Mouse (Mus musculus) A20 (cell line): ENCODE measurements at regions not wholly inside any gene's neighbourhood (a gene's known extent, or its start where the extent isn't known, plus 50 kb on each side); places are given as distances from the start of the nearest gene placed in this dataset.

Source experiments
- DNase-seq: peaks from one replicate; pipeline ENCODE4 v3.0.0-alpha.2; 2011; ENCODE audit warnings: low read depth, low spot score

DNA sequence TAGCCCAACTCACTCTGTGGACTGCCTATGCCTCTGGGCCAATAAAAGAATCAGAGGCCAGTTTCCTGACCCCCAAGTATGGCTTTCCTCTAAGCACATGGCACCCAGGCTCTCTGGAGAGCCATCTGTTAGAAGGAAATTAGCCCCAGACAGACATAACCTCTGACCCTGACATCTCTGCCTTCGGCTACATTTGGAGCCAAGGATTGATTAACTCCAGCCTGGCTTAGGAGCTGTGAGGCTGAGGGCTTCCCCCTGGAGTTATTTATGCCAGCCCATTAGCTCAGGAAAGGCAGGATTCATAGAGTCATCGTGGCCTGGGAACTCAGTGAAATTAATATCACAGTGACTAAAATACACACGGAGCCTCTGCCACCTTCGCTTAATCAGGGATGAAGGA, 137.5 kb downstream of the Wscd1 start:
- DNase-seq, result no peak

DNA sequence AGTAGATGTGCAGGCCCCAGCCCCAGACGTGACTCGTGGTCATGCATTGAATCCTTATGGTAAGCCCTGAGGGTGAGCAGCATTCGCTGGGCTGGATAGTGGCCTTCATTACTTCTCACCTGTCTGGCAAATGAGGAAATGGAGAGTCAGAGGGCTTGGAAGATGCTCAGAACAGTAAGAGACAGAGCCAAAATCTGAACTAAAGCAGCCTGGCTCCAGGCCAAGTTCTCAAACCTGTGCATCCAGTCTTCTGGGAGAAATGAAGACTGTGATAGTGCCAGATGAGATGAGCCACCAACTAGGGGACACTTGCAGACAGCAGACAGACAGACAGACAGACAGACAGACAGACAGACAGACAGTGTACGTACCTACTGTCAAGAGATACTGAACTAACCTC, 137.1 kb downstream of the Wscd1 start:
- no peak for DNase-seq

DNA sequence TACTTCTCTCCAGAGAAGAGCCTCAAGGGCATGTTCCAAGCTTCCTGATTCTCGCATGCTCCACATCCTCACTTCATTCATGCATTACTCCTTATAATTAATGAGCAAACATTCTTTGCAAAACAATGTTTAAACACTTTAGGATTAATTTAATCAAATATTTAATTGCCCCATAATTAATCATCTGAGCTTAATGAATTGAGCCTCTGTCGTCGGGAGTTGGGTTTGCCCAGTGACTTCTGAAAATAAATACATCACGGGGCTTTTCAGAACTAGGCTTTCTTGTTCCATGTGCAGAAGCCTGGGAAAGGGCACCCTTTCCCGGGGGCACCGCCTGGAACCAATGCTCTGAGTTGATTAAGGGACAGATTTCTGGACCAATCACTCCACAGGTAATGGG, 135.1 kb downstream of the Wscd1 start:
- no peak for DNase-seq

DNA sequence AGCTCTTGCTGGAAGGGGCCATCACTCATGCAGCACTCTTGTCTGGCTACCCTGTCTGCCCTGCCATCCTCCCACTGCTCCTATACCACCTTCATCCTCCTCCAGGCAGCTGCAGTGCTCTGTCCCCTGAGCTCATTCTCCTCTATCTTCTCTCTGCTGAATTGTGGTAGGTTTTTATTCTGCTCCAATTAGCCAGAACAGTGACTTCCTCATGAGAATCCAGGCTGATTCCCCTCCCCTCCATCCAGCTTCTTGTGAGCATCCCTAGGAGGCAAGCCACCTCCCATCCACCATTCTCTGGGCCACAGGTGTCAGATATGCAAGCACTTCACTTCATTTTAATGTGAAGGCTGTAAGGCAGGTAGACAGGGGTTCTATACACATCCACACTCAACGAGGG, 132.1 kb downstream of the Wscd1 start:
- DNase-seq, result no peak

DNA sequence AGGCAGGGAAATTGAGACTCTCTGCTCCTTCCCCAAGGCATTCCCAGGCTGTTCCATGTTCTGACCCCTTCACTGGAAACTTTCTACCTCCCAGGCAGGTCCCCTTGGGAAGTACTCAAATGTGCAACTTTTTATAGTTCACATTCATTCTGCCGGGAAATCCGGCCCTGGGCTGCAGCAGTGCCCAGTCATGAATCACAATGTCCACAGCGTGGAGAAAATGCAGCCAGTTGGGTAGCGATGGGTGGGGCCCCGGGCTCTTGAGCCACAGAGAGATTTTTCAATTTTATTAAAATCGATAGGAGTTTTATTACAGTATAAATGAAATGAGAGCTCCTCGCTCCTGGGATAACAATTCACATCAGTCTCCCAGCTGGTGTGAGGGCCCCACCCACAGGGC, 121.6 kb downstream of the Wscd1 start:
- DNase-seq, result no peak

DNA sequence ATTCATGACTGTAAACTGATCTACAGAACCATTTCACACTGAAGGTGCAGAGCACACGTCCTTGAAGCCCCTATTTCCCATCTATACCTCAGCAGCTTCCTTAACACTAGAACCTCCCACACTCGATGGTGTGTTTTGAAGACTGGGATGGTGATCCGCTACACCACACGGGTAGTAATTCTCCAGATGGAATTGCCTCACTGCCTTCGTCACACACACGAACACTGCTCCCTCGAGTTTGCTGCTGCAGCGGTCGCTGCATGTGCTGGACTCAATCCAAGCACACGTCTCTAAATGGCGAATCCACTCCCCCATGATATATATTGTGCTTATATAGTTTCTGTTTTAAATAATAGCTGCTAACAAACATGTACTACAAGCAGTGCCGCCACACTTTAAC, 117.0 kb downstream of the Wscd1 start:
- no peak for DNase-seq

DNA sequence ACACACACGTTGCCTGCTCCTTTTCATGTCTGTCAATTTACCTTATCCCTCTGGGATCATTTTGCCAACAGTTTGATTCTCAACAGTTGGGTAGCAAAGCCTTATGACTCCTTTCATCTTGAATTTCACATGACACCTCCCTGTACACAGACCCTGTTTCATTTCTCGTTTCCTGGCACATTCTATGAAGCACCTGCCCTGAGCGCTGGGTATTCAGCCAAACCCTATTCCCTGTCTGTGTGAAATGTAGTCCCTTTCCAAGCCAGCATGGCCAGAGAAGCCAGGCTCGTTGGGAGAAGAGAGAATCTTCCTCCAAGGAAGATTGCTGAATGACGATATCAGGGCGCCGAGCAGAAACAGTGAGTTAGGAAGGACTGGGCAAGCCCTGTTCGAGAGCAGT, 108.2 kb downstream of the Wscd1 start:
- no peak for DNase-seq

DNA sequence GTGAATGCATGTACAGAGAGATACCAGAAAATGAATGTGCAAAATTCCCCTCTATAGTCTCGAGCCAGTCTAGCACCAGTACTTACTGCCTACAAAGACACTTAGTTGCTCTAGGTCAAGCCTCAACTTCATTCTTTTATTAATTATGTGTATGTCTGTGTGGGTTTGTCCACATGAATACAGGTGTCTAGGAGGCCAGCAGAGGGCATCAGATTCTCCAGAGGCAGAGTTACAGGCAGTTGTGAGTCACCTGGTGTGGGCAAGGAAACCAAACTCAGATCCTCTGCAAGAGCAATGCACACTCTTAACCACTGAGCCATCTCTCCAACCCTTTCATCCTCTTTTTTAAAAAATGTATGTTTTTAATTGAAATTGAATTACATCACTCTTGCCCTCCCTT, 105.8 kb downstream of the Wscd1 start:
- peak; percentile 9 for DNase-seq

DNA sequence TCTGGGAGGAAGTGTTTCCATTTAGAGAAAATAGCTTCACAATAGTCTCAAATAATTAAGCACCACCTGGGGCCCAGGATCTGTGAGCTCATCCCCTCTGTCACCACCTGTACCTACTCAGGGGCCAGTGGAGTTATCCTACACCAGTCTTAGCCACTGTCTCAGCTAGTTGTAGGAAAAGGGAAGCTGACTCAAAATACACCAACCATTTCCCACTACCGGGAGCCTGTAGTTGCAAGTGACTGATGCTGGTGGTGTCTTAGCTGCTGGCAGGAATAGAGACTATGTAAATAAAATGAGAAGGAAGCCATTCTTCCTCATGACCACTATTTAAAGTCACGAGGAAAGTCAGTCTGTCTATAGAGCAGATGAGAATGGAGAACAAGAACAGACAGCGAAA, 105.3 kb downstream of the Wscd1 start:
- no peak for DNase-seq

DNA sequence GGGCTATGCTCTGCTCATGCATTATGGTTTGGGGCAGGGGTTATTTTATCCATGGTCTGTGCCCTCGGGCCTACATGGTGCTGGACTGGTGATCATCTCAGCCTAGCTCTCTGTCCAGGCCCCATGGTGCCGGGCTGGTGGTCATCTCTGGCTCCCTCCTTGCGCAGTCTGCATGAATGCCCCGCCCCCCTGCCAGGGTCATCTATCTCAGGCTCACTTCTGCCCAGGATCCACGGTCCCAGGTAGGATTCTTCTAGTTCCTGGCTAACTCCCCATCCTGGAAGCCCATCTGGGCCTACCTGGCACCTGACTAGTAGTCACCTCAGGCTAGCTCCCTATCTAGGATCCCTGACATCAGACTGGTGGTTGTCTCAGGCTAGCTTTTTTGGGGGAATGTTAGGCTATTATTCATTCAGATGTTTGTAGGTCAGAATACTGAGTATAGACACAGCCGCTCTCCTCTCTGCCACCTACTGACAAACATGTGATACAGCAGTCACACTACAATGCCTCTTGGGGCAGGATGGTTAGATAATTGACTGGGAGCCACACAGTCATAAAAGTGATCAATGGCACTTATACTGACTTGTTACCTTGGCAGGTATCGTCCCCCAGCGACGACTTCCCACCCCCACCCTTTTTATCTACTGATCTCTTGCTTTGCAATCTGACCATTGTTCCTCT, 98.1 kb downstream of the Wscd1 start:
- DNase-seq, result peak; percentile 16

DNA sequence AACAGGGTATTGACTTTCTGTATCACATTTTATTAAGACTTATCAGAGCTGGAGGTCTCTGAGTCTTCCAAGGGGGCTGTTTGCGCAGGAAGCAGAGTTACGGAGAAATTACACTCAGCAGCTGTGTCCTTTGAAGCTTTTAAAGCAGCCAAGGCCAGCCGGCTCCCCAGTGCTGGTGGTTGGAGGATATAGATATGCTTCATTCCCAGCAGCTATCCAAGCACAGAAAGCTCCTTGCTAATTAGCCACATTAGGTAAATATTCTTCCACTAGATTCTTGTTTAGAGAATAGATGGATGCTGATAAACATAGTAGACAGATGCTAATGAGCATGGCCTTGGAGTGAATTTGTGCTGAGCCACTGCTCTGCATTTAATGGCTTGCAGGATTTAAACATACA, 96.8 kb downstream of the Wscd1 start:
- no peak for DNase-seq

DNA sequence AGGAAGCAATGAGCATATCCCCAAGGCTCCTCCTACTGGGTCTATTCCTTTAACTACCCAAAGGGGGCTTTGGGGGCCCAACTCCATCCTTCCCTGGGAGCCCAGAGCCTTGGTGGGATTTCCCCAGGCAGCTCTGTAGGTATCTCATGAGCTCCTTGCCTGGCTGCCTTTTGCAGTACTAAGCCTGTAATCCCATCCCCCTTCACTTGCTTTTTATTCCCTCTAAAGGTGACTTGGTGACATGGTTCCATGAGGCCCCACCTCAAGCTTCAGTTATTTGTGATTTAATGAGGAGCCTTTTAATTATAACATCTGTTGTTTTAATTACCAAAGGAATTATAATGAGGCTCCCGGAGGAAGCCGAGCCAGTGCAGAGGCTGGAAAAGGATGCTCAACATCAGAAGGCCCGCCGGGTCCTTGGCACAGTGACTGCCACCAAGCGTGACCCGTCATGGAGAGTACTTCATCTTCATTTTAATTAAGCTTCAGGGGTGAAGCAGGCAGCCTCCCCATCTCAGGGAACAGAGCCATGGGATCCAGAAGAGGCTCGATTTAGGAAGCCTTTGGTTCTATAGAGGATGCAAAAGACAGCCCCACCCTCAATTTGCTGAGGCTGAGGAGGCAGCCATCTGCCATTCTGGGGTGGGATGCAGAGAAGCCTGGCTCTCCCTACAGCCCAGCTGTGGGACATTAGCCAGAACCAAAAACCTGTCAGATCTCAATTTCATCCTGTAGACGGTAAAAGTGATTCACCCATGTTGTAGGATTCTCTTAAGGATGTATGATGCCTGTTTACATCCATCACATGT, 91.1 kb downstream of the Wscd1 start:
- DNase-seq, result no peak
